Comparison of ENCODE assay signal across 7 mouse cellular contexts in genomic region chr2:164862179-164862861, GRCm38 (mm10). TPM values are rescaled to one million over a fixed set of nuclear protein-coding genes. Genes with fewer than 3 reads are reported as not detected.
DNase-seq lines count a peak whose midpoint lies in the region; ATAC-seq and TF ChIP-seq lines count a peak whose summit lies in the region.

No protein-coding gene starts in this region.

- H3K27me3 ChIP-seq in embryonic facial prominence, embryonic 11.5 days (ENCODE audit: control insufficient read depth, insufficient read depth, low read length) = no peaks in the 10 kb centered on the region
- H3K27me3 ChIP-seq in heart, embryonic 16.5 days (ENCODE audit: control insufficient read depth, insufficient read depth, low read length) = peaks cover 4% of the 10 kb centered on the region
- no peaks in the 10 kb centered on the region for H3K27me3 ChIP-seq in lung, embryonic 14.5 days (ENCODE audit: insufficient read depth, low read length)
- no peaks in the 10 kb centered on the region for H3K27me3 ChIP-seq in stomach, postnatal 0 days (ENCODE audit: control insufficient read depth, insufficient read depth, low read length)

- TF ChIP-seq EP300 in stomach, postnatal 0 days (optimal IDR thresholded peaks at IDR 0.05) = peak; percentile 32

- H3K4me3 ChIP-seq in embryonic facial prominence, embryonic 11.5 days (ENCODE audit: low read depth, low read length) = no peak overlapping the region
- H3K4me3 ChIP-seq in heart, embryonic 16.5 days (ENCODE audit: low read length) = no peak overlapping the region
- no peak overlapping the region for H3K4me3 ChIP-seq in lung, embryonic 14.5 days (ENCODE audit: low read depth, low read length)
- no peak overlapping the region for H3K4me3 ChIP-seq in stomach, postnatal 0 days (ENCODE audit: low read depth, low read length)

- TF ChIP-seq CTCF in lung, embryonic 14.5 days (IDR thresholded peaks at IDR 0.05; ENCODE audit: low read depth) = no peak
- TF ChIP-seq CTCF in stomach, postnatal 0 days (IDR thresholded peaks at IDR 0.05; ENCODE audit: low read depth) = no peak

- no peak for ATAC-seq in embryonic facial prominence, embryonic 11.5 days (replicated peaks; ENCODE audit: insufficient number of reproducible peaks, low FRiP score, low TSS enrichment, low read depth)
- ATAC-seq in heart, embryonic 16.5 days (replicated peaks; ENCODE audit: extremely low read depth, insufficient read depth, low FRiP score) = peak; percentile 38
- ATAC-seq in lung, embryonic 14.5 days (ENCODE audit: insufficient read depth) = peak; percentile 88
- peak; percentile 81; the same call in 1 of the 2 replicates for ATAC-seq in stomach, postnatal 0 days (ENCODE audit: low FRiP score, low TSS enrichment)

- H3K36me3 ChIP-seq in embryonic facial prominence, embryonic 11.5 days (replicated peaks; ENCODE audit: control insufficient read depth, insufficient read depth, low read depth, low read length) = no peaks in the 10 kb centered on the region
- H3K36me3 ChIP-seq in heart, embryonic 16.5 days (ENCODE audit: control insufficient read depth, insufficient read depth) = no peaks in the 10 kb centered on the region
- H3K36me3 ChIP-seq in lung, embryonic 14.5 days (ENCODE audit: insufficient read depth) = no peaks in the 10 kb centered on the region
- H3K36me3 ChIP-seq in stomach, postnatal 0 days (ENCODE audit: control insufficient read depth, insufficient read depth, low read length) = no peaks in the 10 kb centered on the region

- peak; percentile 35 for DNase-seq in 3134 (ENCODE audit: extremely low read depth, insufficient read length, low spot score)
- peak; percentile 66 for DNase-seq in A20 (ENCODE audit: low read depth, low spot score)
- peak; percentile 67 for DNase-seq in embryonic facial prominence, embryonic 11.5 days (ENCODE audit: low spot score)
- peak; percentile 99 for DNase-seq in lung, embryonic 14.5 days
- peak; percentile 59 for DNase-seq in stomach, postnatal 0 days (ENCODE audit: low spot score)
- DNase-seq in cerebellum, adult 8-10 months = no peak

- no peak overlapping the region for H3K9ac ChIP-seq in embryonic facial prominence, embryonic 11.5 days (replicated peaks; ENCODE audit: low read length)
- H3K9ac ChIP-seq in heart, embryonic 16.5 days (ENCODE audit: low read length) = no peak overlapping the region
- H3K9ac ChIP-seq in lung, embryonic 14.5 days = no peak overlapping the region
- H3K9ac ChIP-seq in stomach, postnatal 0 days (ENCODE audit: low read length) = no peak overlapping the region

- H3K27ac ChIP-seq in embryonic facial prominence, embryonic 11.5 days (replicated peaks; ENCODE audit: low read depth, low read length) = no peak overlapping the region
- peak overlapping the region; percentile 70 for H3K27ac ChIP-seq in heart, embryonic 16.5 days (ENCODE audit: low read length)
- peak overlapping the region; percentile 87 for H3K27ac ChIP-seq in lung, embryonic 14.5 days (ENCODE audit: low read depth)
- peak overlapping the region; percentile 75 for H3K27ac ChIP-seq in stomach, postnatal 0 days (replicated peaks)

- 45% methylated on average over 9 of the region's 9 CpGs for WGBS in embryonic facial prominence, embryonic 11.5 days
- WGBS in heart, embryonic 16.5 days = 35% methylated on average over 9 of the region's 9 CpGs
- 14% methylated on average over 9 of the region's 9 CpGs for WGBS in lung, embryonic 14.5 days
- 21% methylated on average over 9 of the region's 9 CpGs for WGBS in stomach, postnatal 0 days

- H3K4me1 ChIP-seq in embryonic facial prominence, embryonic 11.5 days (ENCODE audit: control insufficient read depth, insufficient read depth, low read length) = no peaks in the 10 kb centered on the region
- H3K4me1 ChIP-seq in heart, embryonic 16.5 days (ENCODE audit: control insufficient read depth, insufficient read depth, low read length) = peaks cover 31% of the 10 kb centered on the region
- peaks cover 30% of the 10 kb centered on the region for H3K4me1 ChIP-seq in lung, embryonic 14.5 days (ENCODE audit: insufficient read depth)
- H3K4me1 ChIP-seq in stomach, postnatal 0 days (replicated peaks; ENCODE audit: control insufficient read depth, insufficient read depth) = peaks cover 4% of the 10 kb centered on the region

- H3K4me2 ChIP-seq in embryonic facial prominence, embryonic 11.5 days (ENCODE audit: low read depth, low read length) = no peak overlapping the region
- peak overlapping the region; percentile 3; the same call in 1 of the 2 replicates for H3K4me2 ChIP-seq in heart, embryonic 16.5 days (ENCODE audit: low read depth, low read length)
- peak overlapping the region; percentile 25; the same call in 1 of the 2 replicates for H3K4me2 ChIP-seq in lung, embryonic 14.5 days
- no peak overlapping the region for H3K4me2 ChIP-seq in stomach, postnatal 0 days (replicated peaks; ENCODE audit: low read depth)

- no peaks in the 10 kb centered on the region for H3K9me3 ChIP-seq in embryonic facial prominence, embryonic 11.5 days (replicated peaks; ENCODE audit: control insufficient read depth, low read length)
- H3K9me3 ChIP-seq in heart, embryonic 16.5 days (replicated peaks; ENCODE audit: control insufficient read depth, low read length) = no peaks in the 10 kb centered on the region
- no peaks in the 10 kb centered on the region for H3K9me3 ChIP-seq in lung, embryonic 14.5 days (ENCODE audit: low read depth, low read length)
- H3K9me3 ChIP-seq in stomach, postnatal 0 days (ENCODE audit: control insufficient read depth, low read length) = no peaks in the 10 kb centered on the region

RNA-seq across cellular contexts. Expression of gene Pltp, which starts 4.8 kb away (rescaled TPM):
- 41.8 and 50.2 TPM in 2 replicates for polyA plus RNA-seq in embryonic facial prominence, embryonic 11.5 days (2014; fragmentation: Nextera tagmentation; extraction: Ambion mirVana)
- 52.0 and 67.2 TPM in 2 replicates for polyA plus RNA-seq in heart, embryonic 16.5 days (2015; fragmentation: Nextera tagmentation; extraction: Ambion mirVana)
- 122 and 126 TPM in 2 replicates for polyA plus RNA-seq in lung, embryonic 14.5 days (2014; fragmentation: Nextera tagmentation; extraction: Ambion mirVana)
- 42.7 and 44.2 TPM in 2 replicates for polyA plus RNA-seq in stomach, postnatal 0 days (2015; fragmentation: Nextera tagmentation; extraction: Ambion mirVana)

RNA-seq across cellular contexts. Expression of gene Pcif1, which starts 16.8 kb away (rescaled TPM):
- 57.1 and 68.6 TPM in 2 replicates for polyA plus RNA-seq in embryonic facial prominence, embryonic 11.5 days (2014; fragmentation: Nextera tagmentation; extraction: Ambion mirVana)
- 53.4 and 54.5 TPM in 2 replicates for polyA plus RNA-seq in heart, embryonic 16.5 days (2015; fragmentation: Nextera tagmentation; extraction: Ambion mirVana)
- 76.9 and 83.0 TPM in 2 replicates for polyA plus RNA-seq in lung, embryonic 14.5 days (2014; fragmentation: Nextera tagmentation; extraction: Ambion mirVana)
- 49.2 and 51.4 TPM in 2 replicates for polyA plus RNA-seq in stomach, postnatal 0 days (2015; fragmentation: Nextera tagmentation; extraction: Ambion mirVana)

RNA-seq across cellular contexts. Expression of gene Neurl2, which starts 29.1 kb away (rescaled TPM):
- 3.0 and 4.7 TPM in 2 replicates for polyA plus RNA-seq in embryonic facial prominence, embryonic 11.5 days (2014; fragmentation: Nextera tagmentation; extraction: Ambion mirVana)
- polyA plus RNA-seq in heart, embryonic 16.5 days (2015; fragmentation: Nextera tagmentation; extraction: Ambion mirVana) = 50.6 and 52.8 TPM in 2 replicates
- polyA plus RNA-seq in lung, embryonic 14.5 days (2014; fragmentation: Nextera tagmentation; extraction: Ambion mirVana) = 6.3 and 6.6 TPM in 2 replicates
- 4.6 and 5.3 TPM in 2 replicates for polyA plus RNA-seq in stomach, postnatal 0 days (2015; fragmentation: Nextera tagmentation; extraction: Ambion mirVana)

RNA-seq across cellular contexts. Expression of gene Ctsa, which starts 29.6 kb away (rescaled TPM):
- polyA plus RNA-seq in embryonic facial prominence, embryonic 11.5 days (2014; fragmentation: Nextera tagmentation; extraction: Ambion mirVana) = 102 TPM in 2 replicates
- 173 and 184 TPM in 2 replicates for polyA plus RNA-seq in heart, embryonic 16.5 days (2015; fragmentation: Nextera tagmentation; extraction: Ambion mirVana)
- polyA plus RNA-seq in lung, embryonic 14.5 days (2014; fragmentation: Nextera tagmentation; extraction: Ambion mirVana) = 114 and 125 TPM in 2 replicates
- polyA plus RNA-seq in stomach, postnatal 0 days (2015; fragmentation: Nextera tagmentation; extraction: Ambion mirVana) = 107 and 114 TPM in 2 replicates

RNA-seq across cellular contexts. Expression of gene Spata25, which starts 34.0 kb away (rescaled TPM):
- polyA plus RNA-seq in embryonic facial prominence, embryonic 11.5 days (2014; fragmentation: Nextera tagmentation; extraction: Ambion mirVana) = 0.36 TPM in 1 of 2 replicates, not detected in the other
- 0.42 TPM in 1 of 2 replicates, not detected in the other for polyA plus RNA-seq in heart, embryonic 16.5 days (2015; fragmentation: Nextera tagmentation; extraction: Ambion mirVana)
- not detected in 2 replicates for polyA plus RNA-seq in lung, embryonic 14.5 days (2014; fragmentation: Nextera tagmentation; extraction: Ambion mirVana)
- polyA plus RNA-seq in stomach, postnatal 0 days (2015; fragmentation: Nextera tagmentation; extraction: Ambion mirVana) = not detected in 2 replicates

Comparison
In these comparisons a context has a peak if more than half of its experiments do, and no peak if none do; other contexts are left out.
1. H3K4me2 ChIP-seq: peak in heart, embryonic 16.5 days (single experiment) and lung, embryonic 14.5 days (single experiment); none in embryonic facial prominence, embryonic 11.5 days (single experiment) and stomach, postnatal 0 days (single experiment).